Mouse (Mus musculus) stomach, embryonic 16.5 days (tissue): Measurements from ENCODE around the gene Eml1. TPM values are rescaled to one million over a fixed set of nuclear protein-coding genes. Genes with fewer than 3 reads are reported as not detected.

ENCODE experiments used
- ATAC-seq: fragments of 200-750 bp; cut with Nextera tagmentation; 2 replicates; pipeline ENCODE4 v1.8.0; 2017; ENCODE audit warnings: moderate number of reproducible peaks, moderate TSS enrichment; ENCODE audit not compliant: insufficient read depth, low FRiP score
- H3K27ac ChIP-seq: fragments of 300-500 bp; sonication (generic); 2 replicates; pipeline ENCODE4 v1.5.1; 2014; ENCODE audit warnings: low read length
- H3K27me3 ChIP-seq: fragments of 300-500 bp; sonication (generic); 2 replicates; pipeline ENCODE4 v1.6.1; 2014; ENCODE audit warnings: low read length, control low read depth, mixed read lengths; ENCODE audit not compliant: control insufficient read depth, insufficient read depth
- H3K36me3 ChIP-seq: fragments of 300-500 bp; sonication (generic); 2 replicates; pipeline ENCODE4 v1.6.1; 2014; ENCODE audit warnings: low read length; ENCODE audit not compliant: control insufficient read depth, insufficient read depth
- H3K4me1 ChIP-seq: fragments of 300-500 bp; sonication (generic); 2 replicates; pipeline ENCODE4 v1.6.1; 2014; ENCODE audit warnings: low read length, control low read depth, mixed read lengths; ENCODE audit not compliant: control insufficient read depth, insufficient read depth
- H3K4me2 ChIP-seq: fragments of 300-500 bp; sonication (generic); 2 replicates; pipeline ENCODE4 v1.6.1; 2014; ENCODE audit warnings: low read depth, low read length, mixed read lengths
- H3K4me3 ChIP-seq: fragments of 300-500 bp; sonication (generic); replicated peaks from 2 replicates; pipeline ENCODE4 v1.5.1; 2014; ENCODE audit warnings: mild to moderate bottlenecking, low read length
- H3K9ac ChIP-seq: fragments of 300-500 bp; sonication (generic); 2 replicates; pipeline ENCODE4 v1.6.1; 2014; ENCODE audit warnings: low read length
- H3K9me3 ChIP-seq: fragments of 300-500 bp; sonication (generic); replicated peaks from 2 replicates; pipeline ENCODE4 v1.6.1; 2016; ENCODE audit warnings: low read length, control low read depth; ENCODE audit not compliant: control insufficient read depth
- WGBS: fragments of 180-500 bp; shearing (Covaris S2); extraction: QIAGEN DNeasy Blood & Tissue Kit; methylation state at CpG from one replicate; pipeline ENCODE4 v1.1.7; 2014; 5-methylcytosine and 5-hydroxymethylcytosine counted together
- polyA plus RNA-seq: library from polyadenylated mRNA; unstranded; fragments of >200 nt; fragmentation: Nextera tagmentation; extraction: Ambion mirVana; gene quantifications from 2 replicates; pipeline ENCODE4 v1.2.1, GENCODE M21; 2015

The Eml1 gene
- 82.3 and 111 TPM in 2 replicates for polyA plus RNA-seq

- Histone ChIP-seq H3K4me3 (peak within 1 kb of the TSS; percentile 23), H3K9me3 (no peaks in the 10 kb centered on the region), H3K9ac (peak within 1 kb of the TSS; percentile 63), H3K4me2 (peak within 1 kb of the TSS; percentile 44), H3K4me1 (peaks cover 38% of the 10 kb centered on the region), H3K27me3 (no peaks in the 10 kb centered on the region), H3K36me3 (no peaks in the 10 kb centered on the region), H3K27ac (peak within 1 kb of the TSS; percentile 90)
- ATAC-seq, result peak; percentile 79
- WGBS, result 57% methylated on average over 17 of the region's 19 CpGs
These were observed at the start of gene Eml1 for GRCm38 (mm10) chr12:108370596-108371428. TSS of gene Eml1 (plus strand) at chr12:108370957.

GRCm38 (mm10) chr12:108326401-108326800, 44.4 kb upstream of the Eml1 start:
- no peaks in the 10 kb centered on the region for H3K36me3 ChIP-seq
- 56% methylated on average over 5 of the region's 5 CpGs for WGBS
- H3K4me1 ChIP-seq, result peaks cover 9% of the 10 kb centered on the region
- no peak overlapping the region for H3K27ac ChIP-seq
- peaks cover 33% of the 10 kb centered on the region for H3K27me3 ChIP-seq
- ATAC-seq, result no peak
- no peaks in the 10 kb centered on the region for H3K9me3 ChIP-seq
- H3K4me2 ChIP-seq, result no peak overlapping the region
- H3K9ac ChIP-seq, result no peak overlapping the region
- no peak overlapping the region for H3K4me3 ChIP-seq

- Histone ChIP-seq H3K4me1 (peaks cover 9% of the 10 kb centered on the region), H3K27me3 (peaks cover 33% of the 10 kb centered on the region), H3K4me3 (peak overlapping the region; percentile 40), H3K36me3 (no peaks in the 10 kb centered on the region), H3K27ac (no peak overlapping the region), H3K4me2 (peak overlapping the region; percentile 77), H3K9ac (peak overlapping the region; percentile 49), H3K9me3 (no peaks in the 10 kb centered on the region)
- under 1% methylated on average over 66 of the region's 66 CpGs for WGBS
- peak; percentile 17; the same call in 1 of the 2 replicates for ATAC-seq
These were observed 42.8 kb upstream of the Eml1 start for GRCm38 (mm10) chr12:108327889-108328491.

GRCm38 (mm10) chr12:108333056-108333455, 37.7 kb upstream of the Eml1 start:
- H3K9me3 ChIP-seq, result no peaks in the 10 kb centered on the region
- peaks cover 16% of the 10 kb centered on the region for H3K4me1 ChIP-seq
- peak overlapping the region; percentile 69 for H3K4me3 ChIP-seq
- WGBS, result under 1% methylated on average over 16 of the region's 16 CpGs
- H3K27me3 ChIP-seq, result peaks cover 25% of the 10 kb centered on the region
- ATAC-seq, result peak; percentile 27; the same call in 1 of the 2 replicates
- H3K36me3 ChIP-seq, result no peaks in the 10 kb centered on the region
- peak overlapping the region; percentile 80 for H3K27ac ChIP-seq
- H3K9ac ChIP-seq, result peak overlapping the region; percentile 69
- H3K4me2 ChIP-seq, result peak overlapping the region; percentile 99

- Histone ChIP-seq H3K9ac (peak overlapping the region; percentile 69), H3K9me3 (no peaks in the 10 kb centered on the region), H3K36me3 (no peaks in the 10 kb centered on the region), H3K4me2 (peak overlapping the region; percentile 99), H3K4me1 (peaks cover 12% of the 10 kb centered on the region), H3K27me3 (peaks cover 20% of the 10 kb centered on the region), H3K27ac (peak overlapping the region; percentile 80), H3K4me3 (peak overlapping the region; percentile 69)
- WGBS, result 1% methylated on average over 22 of the region's 22 CpGs
- ATAC-seq, result peak; percentile 3
These were observed 37.3 kb upstream of the Eml1 start for GRCm38 (mm10) chr12:108333481-108333882.

- Histone ChIP-seq H3K4me2 (peak within 1 kb of the TSS; percentile 99), H3K9me3 (no peaks in the 10 kb centered on the region), H3K27ac (peak within 1 kb of the TSS; percentile 80), H3K4me3 (peak within 1 kb of the TSS; percentile 69), H3K27me3 (peaks cover 16% of the 10 kb centered on the region), H3K9ac (peak within 1 kb of the TSS; percentile 72), H3K36me3 (no peaks in the 10 kb centered on the region), H3K4me1 (peaks cover 12% of the 10 kb centered on the region)
- peak; percentile 97 for ATAC-seq
- under 1% methylated on average over 52 of the region's 56 CpGs for WGBS
These were observed 36.8 kb upstream of the Eml1 start, which contains the start of gene Cyp46a1 for GRCm38 (mm10) chr12:108333895-108334445. TSS of gene Cyp46a1 (plus strand) at chr12:108334381.

- Histone ChIP-seq H3K4me2 (peak overlapping the region; percentile 99), H3K4me1 (peaks cover 12% of the 10 kb centered on the region), H3K4me3 (peak overlapping the region; percentile 69), H3K27me3 (peaks cover 12% of the 10 kb centered on the region), H3K27ac (0 out of 2 replicates have a peak overlapping the region, but pooled peaks have one; percentile 34), H3K9ac (peak overlapping the region; percentile 72), H3K9me3 (no peaks in the 10 kb centered on the region), H3K36me3 (no peaks in the 10 kb centered on the region)
- WGBS, result under 1% methylated on average over 32 of the region's 32 CpGs
- peak; percentile 3; the same call in 1 of the 2 replicates for ATAC-seq
These were observed 36.2 kb upstream of the Eml1 start for GRCm38 (mm10) chr12:108334529-108334928.

- WGBS, result 19% methylated on average over 14 of the region's 14 CpGs
These were observed 32.1 kb upstream of the Eml1 start for GRCm38 (mm10) chr12:108338572-108339190.

More at GRCm38 (mm10) chr12:108338572-108339190, 32.1 kb upstream of the Eml1 start:
- Histone ChIP-seq H3K27me3 (peaks cover 9% of the 10 kb centered on the region), H3K9ac (no peak overlapping the region), H3K36me3 (no peaks in the 10 kb centered on the region), H3K4me2 (no peak overlapping the region), H3K4me1 (peaks cover 6% of the 10 kb centered on the region; the same call in 1 of the 2 replicates), H3K9me3 (no peaks in the 10 kb centered on the region), H3K27ac (no peak overlapping the region), H3K4me3 (no peak overlapping the region)
- ATAC-seq, result no peak
